In the genomic region with DNA sequence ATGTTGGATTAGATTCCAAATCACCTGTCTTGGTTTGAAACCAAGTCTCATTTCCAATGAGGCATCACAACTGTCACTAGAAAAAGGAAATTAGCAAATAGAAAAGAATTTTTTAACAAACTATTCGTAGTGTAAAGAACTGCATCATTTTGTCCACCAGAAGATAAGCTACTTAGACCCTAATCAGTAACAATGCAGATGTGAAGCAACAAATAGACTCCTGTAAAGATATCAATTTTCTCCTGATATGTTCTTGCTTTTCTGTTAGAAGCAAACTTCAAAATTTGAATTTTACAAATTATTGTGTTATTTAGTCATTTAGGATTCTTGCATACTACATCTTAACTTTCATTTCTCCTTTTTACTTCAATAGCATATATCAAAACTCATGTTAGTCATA, we compare ENCODE assay signal across 34 mouse cellular contexts.
"Had no signal": no experiment of that assay in that cellular context is flagged by ENCODE, and none has a peak within 500 bp of the region (broad histone marks: within the 10 kb centered on the region; RNA-seq: fewer than 3 reads in every experiment).

No protein-coding gene starts in this region.

- H3K9me3 ChIP-seq: heart, embryonic 10.5 days; heart, embryonic 12.5 days; heart, embryonic 13.5 days; heart, embryonic 15.5 days; hindbrain, embryonic 10.5 days; hindbrain, embryonic 12.5 days; hindbrain, embryonic 13.5 days; hindbrain, embryonic 15.5 days; intestine, embryonic 15.5 days; kidney, embryonic 15.5 days had no signal

- ATAC-seq: hindbrain, embryonic 16.5 days; hindbrain, postnatal 0 days; inflammation-experienced regulatory T-cells, adult 6 months; intestine, embryonic 15.5 days; intestine, embryonic 16.5 days; intestine, postnatal 0 days had no signal

- H3K9ac ChIP-seq: heart, embryonic 12.5 days; heart, embryonic 13.5 days; heart, embryonic 15.5 days; hindbrain, embryonic 12.5 days; hindbrain, embryonic 13.5 days; hindbrain, embryonic 14.5 days; hindbrain, embryonic 15.5 days; intestine, embryonic 15.5 days; kidney, embryonic 15.5 days had no signal

- H3K36me3 ChIP-seq: heart, embryonic 10.5 days; heart, embryonic 12.5 days; heart, embryonic 13.5 days; heart, embryonic 15.5 days; hindbrain, embryonic 10.5 days; hindbrain, embryonic 12.5 days; hindbrain, embryonic 13.5 days; hindbrain, embryonic 15.5 days; intestine, embryonic 15.5 days; kidney, embryonic 15.5 days had no signal

- H3K27ac ChIP-seq: heart, embryonic 10.5 days; heart, embryonic 13.5 days; heart, embryonic 15.5 days; hindbrain, embryonic 10.5 days; hindbrain, embryonic 12.5 days; hindbrain, embryonic 13.5 days; hindbrain, embryonic 14.5 days; hindbrain, embryonic 15.5 days; hindbrain, postnatal 0 days; intestine, embryonic 15.5 days; kidney, embryonic 15.5 days; kidney, postnatal 0 days; layer of hippocampus, adult 2 months had no signal

- H3K4me3 ChIP-seq: heart, embryonic 10.5 days; heart, embryonic 12.5 days; heart, embryonic 13.5 days; heart, embryonic 15.5 days; hindbrain, embryonic 10.5 days; hindbrain, embryonic 12.5 days; hindbrain, embryonic 13.5 days; hindbrain, embryonic 15.5 days; intestine, embryonic 15.5 days; kidney, embryonic 15.5 days; layer of hippocampus, adult 2 months had no signal

- H3K4me2 ChIP-seq: heart, embryonic 11.5 days; heart, embryonic 12.5 days; heart, embryonic 13.5 days; heart, embryonic 15.5 days; hindbrain, embryonic 12.5 days; hindbrain, embryonic 13.5 days; hindbrain, embryonic 14.5 days; hindbrain, embryonic 15.5 days; intestine, embryonic 15.5 days; kidney, embryonic 15.5 days had no signal

- H3K27me3 ChIP-seq: heart, embryonic 12.5 days; heart, embryonic 13.5 days; heart, embryonic 15.5 days; hindbrain, embryonic 12.5 days; hindbrain, embryonic 13.5 days; hindbrain, embryonic 15.5 days; intestine, embryonic 15.5 days; kidney, embryonic 15.5 days had no signal

- DNase-seq: heart, postnatal 10 days; heart, postnatal 14 days; heart, postnatal 36 days; heart, postnatal 4 days; kidney, adult 11 months; kidney, adult 18-20 months; kidney, adult 2 months; kidney, adult 8-10 months; kidney, adult 9 months; kidney, postnatal 10 days; kidney, postnatal 14 days; kidney, postnatal 25 days; kidney, postnatal 4 days; layer of hippocampus, adult 9-11 months; layer of hippocampus, postnatal 36 days had no signal

- H3K4me1 ChIP-seq: heart, embryonic 10.5 days; heart, embryonic 12.5 days; heart, embryonic 13.5 days; heart, embryonic 15.5 days; hindbrain, embryonic 10.5 days; hindbrain, embryonic 12.5 days; hindbrain, embryonic 13.5 days; hindbrain, embryonic 15.5 days; intestine, embryonic 15.5 days; kidney, embryonic 15.5 days had no signal
